Mouse (Mus musculus) CH12.LX (cell line): ENCODE measurements around the gene Gpm6b. TPM values are rescaled to one million over a fixed set of nuclear protein-coding genes. Genes with fewer than 3 reads are reported as not detected.

Source experiments
- DNase-seq: peaks from one replicate; pipeline ENCODE4 v3.0.0-alpha.2; 2013; ENCODE audit errors: extremely low read depth
- H3K27ac ChIP-seq: 2 replicates; pipeline ENCODE4 v1.5.1; 2012; ENCODE audit warnings: low read depth, mild to moderate bottlenecking, control low read depth, moderate library complexity; ENCODE audit not compliant: insufficient read depth
- H3K27me3 ChIP-seq: replicated peaks from 2 replicates; pipeline ENCODE3; 2012; ENCODE audit warnings: inconsistent platforms
- H3K36me3 ChIP-seq, 2 experiments: replicated peaks in 1 of 2; 2 replicates each; pipeline versions ENCODE3 to v1.6.1; 2012; ENCODE audit warnings: inconsistent platforms in 1 of 2, low read length in 1 of 2, mild to moderate bottlenecking in 1 of 2, mixed read lengths in 1 of 2, moderate library complexity in 1 of 2; ENCODE audit not compliant: control insufficient read depth in 1 of 2, insufficient read depth in 1 of 2
- H3K4me1 ChIP-seq, 2 experiments: 2 replicates each; pipeline ENCODE4 v1.6.1; 2012; ENCODE audit warnings: inconsistent platforms in 1 of 2, moderate library complexity in 1 of 2; ENCODE audit not compliant: insufficient read depth in 2 of 2, control insufficient read depth in 1 of 2
- H3K4me2 ChIP-seq: 2 replicates; pipeline ENCODE4 v1.6.1; 2012; ENCODE audit warnings: low read depth, mild to moderate bottlenecking, control low read depth; ENCODE audit not compliant: poor library complexity, insufficient read depth, severe bottlenecking
- H3K4me3 ChIP-seq, 3 experiments: fragments of 150-350 bp in 1 of 3; sonication (generic) in 1 of 3; replicated peaks in 1 of 3; 2 replicates each; pipeline versions ENCODE3 to v1.5.1; 2011 to 2012; ENCODE audit warnings: low read depth in 2 of 3, low read length in 2 of 3, mild to moderate bottlenecking in 2 of 3, moderate library complexity in 2 of 3, control low read depth in 1 of 3, improper control_type of control experiment in 1 of 3, inconsistent platforms in 1 of 3, mixed read lengths in 1 of 3; ENCODE audit not compliant: poor library complexity in 1 of 3
- H3K79me2 ChIP-seq: replicated peaks from 2 replicates; pipeline ENCODE4 v1.6.1; 2012; ENCODE audit warnings: mild to moderate bottlenecking, moderate library complexity; ENCODE audit not compliant: control insufficient read depth, poor library complexity, insufficient read depth, severe bottlenecking; ENCODE audit errors: extremely low read depth
- H3K9ac ChIP-seq: 2 replicates; pipeline ENCODE4 v1.6.1; 2012; ENCODE audit warnings: low read depth, mild to moderate bottlenecking, control low read depth, moderate library complexity; ENCODE audit not compliant: insufficient read depth
- H3K9me3 ChIP-seq: replicated peaks from 2 replicates; pipeline ENCODE3; 2012; ENCODE audit warnings: low read length, inconsistent platforms, mixed read lengths
- BHLHE40 ChIP-seq: IDR thresholded peaks from 2 replicates; pipeline ENCODE4 v1.6.1; 2011; ENCODE audit warnings: mild to moderate bottlenecking, low read depth, low read length, improper control_type of control experiment
- CHD1 ChIP-seq: IDR thresholded peaks from 2 replicates; pipeline ENCODE4 v1.6.1; 2012; ENCODE audit warnings: low read depth, low read length, improper control_type of control experiment, inconsistent platforms
- CHD2 ChIP-seq: IDR thresholded peaks from 2 replicates; pipeline ENCODE4 v1.6.1; 2011; ENCODE audit warnings: low read length, improper control_type of control experiment
- E2F4 ChIP-seq: IDR thresholded peaks from 2 replicates; pipeline ENCODE4 v1.6.1; 2011; ENCODE audit warnings: low read depth, low read length, improper control_type of control experiment; ENCODE audit not compliant: insufficient replicate concordance
- ETS1 ChIP-seq: conservative IDR thresholded peaks from 2 replicates; pipeline ENCODE4 v1.6.1; 2012; ENCODE audit warnings: low read depth, mild to moderate bottlenecking, inconsistent platforms, low read length, improper control_type of control experiment, moderate library complexity
- HCFC1 ChIP-seq: IDR thresholded peaks from 2 replicates; pipeline ENCODE4 v1.6.1; 2012; ENCODE audit warnings: low read depth, mild to moderate bottlenecking, inconsistent platforms, low read length, improper control_type of control experiment
- IRF4 ChIP-seq: IDR thresholded peaks from 2 replicates; pipeline ENCODE4 v1.6.1; 2014; ENCODE audit warnings: low read depth, mild to moderate bottlenecking, inconsistent platforms, low read length, improper control_type of control experiment
- JUN ChIP-seq: IDR thresholded peaks from 2 replicates; pipeline ENCODE4 v1.6.1; 2011; ENCODE audit warnings: low read depth, mild to moderate bottlenecking, low read length, improper control_type of control experiment, moderate library complexity; ENCODE audit not compliant: insufficient read depth
- JUND ChIP-seq: conservative IDR thresholded peaks from 2 replicates; pipeline ENCODE4 v1.6.1; 2011; ENCODE audit warnings: low read depth, low read length, improper control_type of control experiment
- MAFK ChIP-seq: IDR thresholded peaks from 2 replicates; pipeline ENCODE4 v1.6.1; 2011; ENCODE audit warnings: low read length, improper control_type of control experiment; ENCODE audit not compliant: insufficient replicate concordance
- MAX ChIP-seq: IDR thresholded peaks from 2 replicates; pipeline ENCODE4 v1.6.1; 2011; ENCODE audit warnings: low read length, improper control_type of control experiment
- MAZ ChIP-seq: IDR thresholded peaks from 2 replicates; pipeline ENCODE4 v1.6.1; 2012; ENCODE audit warnings: low read depth, mild to moderate bottlenecking, inconsistent platforms, low read length, improper control_type of control experiment, moderate library complexity
- MXI1 ChIP-seq: IDR thresholded peaks from 2 replicates; pipeline ENCODE4 v1.6.1; 2011; ENCODE audit warnings: mild to moderate bottlenecking, low read depth, low read length, improper control_type of control experiment
- NELFE ChIP-seq: IDR thresholded peaks from 2 replicates; pipeline ENCODE4 v1.6.1; 2011; ENCODE audit warnings: low read depth, low read length, improper control_type of control experiment
- NRF1 ChIP-seq: IDR thresholded peaks from 2 replicates; pipeline ENCODE4 v1.6.1; 2014; ENCODE audit warnings: low read depth, mild to moderate bottlenecking, inconsistent platforms, low read length, improper control_type of control experiment, moderate library complexity
- PAX5 ChIP-seq: IDR thresholded peaks from 2 replicates; pipeline ENCODE4 v1.6.1; 2012; ENCODE audit warnings: low read length, inconsistent platforms, mixed read lengths
- RAD21 ChIP-seq: IDR thresholded peaks from 2 replicates; pipeline ENCODE4 v1.6.1; 2011; ENCODE audit warnings: low read depth, mild to moderate bottlenecking, low read length, improper control_type of control experiment, moderate library complexity
- RCOR1 ChIP-seq: conservative IDR thresholded peaks from 2 replicates; pipeline ENCODE4 v1.6.1; 2012; ENCODE audit warnings: low read depth, mild to moderate bottlenecking, inconsistent platforms, low read length, improper control_type of control experiment
- SMC3 ChIP-seq: IDR thresholded peaks from 2 replicates; pipeline ENCODE4 v1.6.1; 2011; ENCODE audit warnings: low read depth, low read length, improper control_type of control experiment
- TCF12 ChIP-seq: IDR thresholded peaks from 2 replicates; pipeline ENCODE4 v1.6.1; 2014; ENCODE audit warnings: low read depth, mild to moderate bottlenecking, inconsistent platforms, low read length, improper control_type of control experiment
- USF1 ChIP-seq: IDR thresholded peaks from 2 replicates; pipeline ENCODE4 v1.6.1; 2014; ENCODE audit warnings: low read depth, mild to moderate bottlenecking, inconsistent platforms, low read length, improper control_type of control experiment
- USF2 ChIP-seq: conservative IDR thresholded peaks from 2 replicates; pipeline ENCODE4 v1.6.1; 2011; ENCODE audit warnings: low read depth, low read length, improper control_type of control experiment
- ZC3H11A ChIP-seq: IDR thresholded peaks from 2 replicates; pipeline ENCODE4 v1.6.1; 2012; ENCODE audit warnings: low read depth, mild to moderate bottlenecking, inconsistent platforms, low read length, improper control_type of control experiment
- ZKSCAN1 ChIP-seq: IDR thresholded peaks from 2 replicates; pipeline ENCODE4 v1.6.1; 2012; ENCODE audit warnings: low read depth, inconsistent platforms, low read length, improper control_type of control experiment, borderline replicate concordance
- ZMIZ1 ChIP-seq: IDR thresholded peaks from 2 replicates; pipeline ENCODE4 v1.6.1; 2012; ENCODE audit warnings: low read depth, mild to moderate bottlenecking, inconsistent platforms, low read length, improper control_type of control experiment
- ZNF384 ChIP-seq: IDR thresholded peaks from 2 replicates; pipeline ENCODE4 v1.6.1; 2012; ENCODE audit warnings: low read depth, low read length, improper control_type of control experiment, inconsistent platforms
- dilution Hi-C: fragments of 300-500 bp; cut with MboI; formaldehyde crosslinking; loops from 2 replicates; pipeline ENCODE4 v1.14.3; 2020; ENCODE audit warnings: low sequenced_read_pairs; ENCODE audit not compliant: extremely low pct_unique_long_range_greater_than_20kb, extremely low pct_ligation_motif_present
- in situ Hi-C: fragments of 300-500 bp; cut with MboI; formaldehyde crosslinking; loops from 3 replicates; pipeline ENCODE4 v1.14.3; 2019; ENCODE audit warnings: low sequenced_read_pairs, low pct_ligation_motif_present, low pct_unique_long_range_greater_than_20kb, mixed read lengths
- polyA plus RNA-seq: library from polyadenylated mRNA; unstranded; fragments of >175 nt; gene quantifications from 2 replicates; pipeline ENCODE4 v1.2.1, GENCODE M21; 2012; ENCODE audit warnings: low read depth; ENCODE audit not compliant: insufficient read length
- total RNA-seq, 2 experiments: library from RNA; depleted of rRNA; stranded (reverse); fragments of 300-350 nt in 1 of 2; fragments of >200 nt in 1 of 2; gene quantifications; 2 replicates each; pipeline ENCODE4 v1.2.3; 2012 to 2014

Gpm6b gene
- total and polyA plus RNA-seq, 3 experiments, result 0.64 to 1.9 (median 1.8) TPM

GRCm38 (mm10) chrX:166279861-166280260 is 41.1 kb downstream of the Gpm6b start:
- Histone ChIP-seq H3K9ac (no peak overlapping the region), H3K4me2 (no peak overlapping the region), H3K9me3 (no peaks in the 10 kb centered on the region), H3K36me3 (no peaks in the 10 kb centered on the region), H3K4me3 (no peak overlapping the region), H3K27ac (no peak overlapping the region), H3K4me1 (no peaks in the 10 kb centered on the region), H3K27me3 (no peaks in the 10 kb centered on the region)
- in situ Hi-C loops, result no loop called here
- TF ChIP-seq BHLHE40 (no peak), USF2 (no peak), SMC3 (no peak), NELFE (no peak), E2F4 (no peak), RAD21 (no peak), ETS1 (no peak), ZKSCAN1 (no peak), USF1 (no peak), JUND (no peak), MXI1 (no peak), NRF1 (no peak)
- TF ChIP-seq, all 38 proteins: peak for 0
- dilution Hi-C loops, result no loop called here
- no peaks in the 10 kb centered on the region for H3K79me2 ChIP-seq
- no peak for DNase-seq

GRCm38 (mm10) chrX:166286760-166287483 is 48.2 kb downstream of the Gpm6b start:
- Histone ChIP-seq H3K4me3 (no peak overlapping the region), H3K4me2 (no peak overlapping the region), H3K9ac (no peak overlapping the region), H3K9me3 (no peaks in the 10 kb centered on the region), H3K79me2 (no peaks in the 10 kb centered on the region), H3K36me3 (no peaks in the 10 kb centered on the region), H3K4me1 (no peaks in the 10 kb centered on the region), H3K27ac (no peak overlapping the region), H3K27me3 (no peaks in the 10 kb centered on the region)
- dilution Hi-C loops, result no loop called here
- DNase-seq, result no peak
- in situ Hi-C loops, result no loop called here
- no peak for TF ChIP-seq CHD2
- no peak for TF ChIP-seq ZNF384
- no peak for TF ChIP-seq TCF12
- TF ChIP-seq ZKSCAN1, result no peak
- no peak for TF ChIP-seq CHD1
- no peak for TF ChIP-seq IRF4
- no peak for TF ChIP-seq JUN
- no peak for TF ChIP-seq MAFK
- no peak for TF ChIP-seq MAX
- TF ChIP-seq MXI1, result no peak
- TF ChIP-seq ZMIZ1, result no peak
- TF ChIP-seq MAZ, result no peak
- TF ChIP-seq ZC3H11A, result no peak
- TF ChIP-seq RCOR1, result no peak
- no peak for TF ChIP-seq PAX5
- TF ChIP-seq RAD21, result no peak
- TF ChIP-seq HCFC1, result no peak
